Mouse (Mus musculus) brown adipose tissue, adult 24 weeks (tissue): ENCODE results near the gene Tnik. TPM values are rescaled to one million over a fixed set of nuclear protein-coding genes. Genes with fewer than 3 reads are reported as not detected.

Source experiments
- H3K27ac ChIP-seq: fragments of 200-500 bp; replicated peaks from 2 replicates; pipeline ENCODE4 v1.5.1; 2012; ENCODE audit warnings: low read depth, mild to moderate bottlenecking, low read length
- H3K4me1 ChIP-seq: fragments of 200-500 bp; 2 replicates; pipeline ENCODE4 v1.6.1; 2012; ENCODE audit warnings: low read length, mixed read lengths; ENCODE audit not compliant: control insufficient read depth, insufficient read depth, insufficient read length
- H3K4me3 ChIP-seq: fragments of 200-500 bp; 2 replicates; pipeline ENCODE4 v1.5.1; 2012; ENCODE audit warnings: low read depth, mild to moderate bottlenecking, low read length, moderate library complexity; ENCODE audit not compliant: insufficient read depth
- polyA plus RNA-seq: library from polyadenylated mRNA; stranded (reverse); fragments of >200 nt; gene quantifications from 2 replicates; pipeline ENCODE4 v1.2.4, GENCODE M21; 2012; ENCODE audit not compliant: missing spikeins, insufficient read depth, insufficient read length

Tnik gene
- polyA plus RNA-seq, 1 experiment = 1.4 TPM

- H3K27ac ChIP-seq = no peak overlapping the region
Measured at GRCm38 (mm10) chr3:28491085-28492041, 228.3 kb downstream of the Tnik start.

DNA sequence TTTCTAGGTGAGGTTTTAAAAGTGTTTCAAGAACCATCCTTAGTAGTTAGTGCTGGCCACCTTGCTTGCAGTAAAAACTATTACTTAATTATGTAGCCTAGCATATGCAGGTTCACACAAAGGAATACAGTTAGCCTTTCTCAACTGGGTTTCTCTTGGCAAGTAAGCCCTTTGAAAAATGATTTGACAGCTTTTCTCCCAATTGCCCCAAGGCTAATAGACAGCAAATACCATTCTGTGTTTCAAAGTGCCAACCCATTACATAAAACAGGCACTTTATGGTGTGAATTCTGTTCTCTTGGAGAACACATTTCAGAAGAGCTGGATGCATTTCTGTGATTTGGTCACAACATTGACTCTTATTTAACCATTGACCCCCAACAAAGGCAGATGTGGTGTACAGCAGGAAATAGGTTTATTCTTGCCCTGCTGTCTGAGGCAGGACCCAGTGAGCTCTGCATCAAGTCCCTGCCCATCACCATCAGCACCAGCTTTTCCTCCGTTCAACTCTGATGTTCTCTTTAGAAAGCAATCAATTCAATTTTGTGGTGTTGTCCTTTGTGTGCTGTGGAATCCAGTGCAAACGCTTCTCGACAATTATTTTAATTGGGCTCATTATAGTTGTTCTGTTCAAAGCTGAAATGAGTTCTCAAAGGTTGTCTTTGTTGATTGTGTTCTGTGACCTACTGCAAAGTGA lies 233.9 kb downstream of the Tnik start:
- no peak overlapping the region for H3K4me3 ChIP-seq
- no peaks in the 10 kb centered on the region for H3K4me1 ChIP-seq
- no peak overlapping the region for H3K27ac ChIP-seq

More at GRCm38 (mm10) chr3:28491085-28492041, 228.3 kb downstream of the Tnik start:
- Histone ChIP-seq H3K4me3 (no peak overlapping the region), H3K4me1 (no peaks in the 10 kb centered on the region; the same call in 1 of the 2 replicates)

- Histone ChIP-seq H3K4me1 (no peaks in the 10 kb centered on the region), H3K4me3 (no peak overlapping the region), H3K27ac (no peak overlapping the region)
Measured at GRCm38 (mm10) chr3:28497503-28497857, 234.5 kb downstream of the Tnik start.

DNA sequence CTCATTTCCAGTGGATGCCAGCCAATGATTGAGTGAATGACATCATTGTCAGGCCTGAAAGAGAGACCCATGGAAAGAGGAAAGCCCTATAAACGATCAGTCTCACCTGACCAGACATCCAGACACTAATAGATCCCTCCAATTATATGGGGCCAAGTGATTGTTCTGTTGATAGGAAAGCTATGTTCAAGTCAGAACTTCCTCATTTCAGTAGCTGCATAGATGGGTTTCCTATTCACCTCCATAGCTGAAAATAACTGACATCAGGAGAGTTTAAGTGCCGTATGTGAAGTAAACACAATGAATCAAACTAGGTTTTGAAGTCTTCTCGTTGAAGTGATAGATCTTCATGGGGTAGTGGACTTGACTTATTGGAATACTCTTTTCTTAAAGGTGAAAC lies 239.7 kb downstream of the Tnik start:
- Histone ChIP-seq H3K4me3 (no peak overlapping the region), H3K4me1 (no peaks in the 10 kb centered on the region), H3K27ac (no peak overlapping the region)

GRCm38 (mm10) chr3:28509337-28509935 lies 246.4 kb downstream of the Tnik start:
- Histone ChIP-seq H3K4me3 (no peak overlapping the region), H3K4me1 (no peaks in the 10 kb centered on the region), H3K27ac (no peak overlapping the region)

DNA sequence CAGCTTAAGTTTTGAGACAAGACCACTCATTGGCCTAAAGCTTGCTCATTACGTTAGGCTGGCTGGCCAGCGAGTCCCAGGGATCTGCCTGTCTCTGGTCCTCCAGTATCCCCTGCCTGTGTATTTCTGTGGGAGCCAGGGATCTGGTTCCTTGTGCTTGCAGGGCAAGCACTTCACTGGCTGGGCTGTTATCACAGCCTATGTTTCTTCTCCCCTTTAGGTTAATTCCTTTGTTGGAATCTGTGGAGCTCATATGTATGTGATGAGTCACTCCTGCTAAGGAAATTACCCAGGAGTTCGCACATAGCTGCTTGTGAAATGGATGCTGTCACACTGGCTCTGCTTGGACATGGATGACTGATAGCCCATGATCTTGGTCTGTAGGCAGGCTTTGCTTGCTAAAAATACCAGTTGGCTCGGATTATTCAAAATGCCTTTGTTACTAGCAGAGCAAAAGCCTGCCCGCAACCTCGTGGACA lies 260.0 kb downstream of the Tnik start:
- H3K4me1 ChIP-seq = peaks cover 3% of the 10 kb centered on the region; the same call in 1 of the 2 replicates
- H3K4me3 ChIP-seq = no peak overlapping the region
- H3K27ac ChIP-seq = no peak overlapping the region

- no peak overlapping the region for H3K4me3 ChIP-seq
- no peak overlapping the region for H3K27ac ChIP-seq
- H3K4me1 ChIP-seq = peaks cover 3% of the 10 kb centered on the region; the same call in 1 of the 2 replicates
Measured at GRCm38 (mm10) chr3:28523541-28524165, 260.6 kb downstream of the Tnik start.

DNA sequence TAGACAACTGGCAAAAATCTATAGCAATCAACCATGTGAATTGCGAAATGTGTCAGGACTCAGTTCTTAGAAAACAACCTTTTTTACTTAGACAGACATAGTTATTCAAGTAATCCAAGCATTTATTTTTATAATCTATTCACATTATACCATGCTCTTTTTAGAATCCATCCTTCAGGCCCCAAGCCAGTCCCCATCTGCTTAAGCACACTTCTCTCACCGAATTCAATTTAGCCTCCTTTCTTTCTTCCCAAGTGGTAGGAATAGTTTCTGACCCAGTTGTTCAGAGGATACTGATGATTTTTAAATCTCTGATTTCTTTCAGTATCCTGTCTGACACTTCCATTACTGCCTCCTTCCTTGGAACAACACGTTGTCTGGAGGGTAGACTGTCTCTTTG lies 261.5 kb downstream of the Tnik start:
- Histone ChIP-seq H3K4me3 (no peak overlapping the region), H3K27ac (no peak overlapping the region), H3K4me1 (peaks cover 3% of the 10 kb centered on the region; the same call in 1 of the 2 replicates)

- Histone ChIP-seq H3K4me1 (peaks cover 3% of the 10 kb centered on the region; the same call in 1 of the 2 replicates), H3K4me3 (no peak overlapping the region), H3K27ac (no peak overlapping the region)
Measured at GRCm38 (mm10) chr3:28526671-28527070, 263.7 kb downstream of the Tnik start.

- Histone ChIP-seq H3K27ac (no peak overlapping the region), H3K4me3 (no peak overlapping the region), H3K4me1 (peaks cover 3% of the 10 kb centered on the region; the same call in 1 of the 2 replicates)
Measured at GRCm38 (mm10) chr3:28527231-28527630, 264.2 kb downstream of the Tnik start.

GRCm38 (mm10) chr3:28529548-28529947 lies 266.5 kb downstream of the Tnik start:
- Histone ChIP-seq H3K4me3 (no peak overlapping the region), H3K4me1 (no peaks in the 10 kb centered on the region), H3K27ac (no peak overlapping the region)

GRCm38 (mm10) chr3:28531294-28531956 lies 268.4 kb downstream of the Tnik start:
- Histone ChIP-seq H3K27ac (no peak overlapping the region), H3K4me1 (no peaks in the 10 kb centered on the region), H3K4me3 (no peak overlapping the region)

DNA sequence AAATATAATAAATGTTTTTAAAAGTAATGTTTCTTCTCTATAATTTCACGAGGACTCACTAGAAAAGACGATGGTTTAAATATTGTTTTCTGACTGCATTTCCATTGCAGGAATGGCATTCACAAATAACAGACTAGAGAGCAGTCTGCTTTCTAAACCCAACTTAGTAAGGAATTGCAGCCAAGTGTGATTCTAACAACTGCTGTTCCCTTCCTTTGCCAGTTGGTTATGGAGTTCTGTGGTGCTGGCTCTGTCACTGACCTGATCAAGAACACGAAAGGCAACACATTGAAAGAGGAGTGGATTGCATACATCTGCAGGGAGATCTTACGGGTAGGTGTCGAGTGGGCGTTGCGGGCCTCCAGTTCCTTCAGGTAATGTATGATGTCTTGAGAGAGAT lies 269.7 kb downstream of the Tnik start:
- Histone ChIP-seq H3K27ac (no peak overlapping the region), H3K4me3 (no peak overlapping the region), H3K4me1 (no peaks in the 10 kb centered on the region)

GRCm38 (mm10) chr3:28540121-28540520 lies 277.1 kb downstream of the Tnik start:
- H3K4me1 ChIP-seq = no peaks in the 10 kb centered on the region
- no peak overlapping the region for H3K27ac ChIP-seq
- no peak overlapping the region for H3K4me3 ChIP-seq
